Mouse (Mus musculus) left cerebral cortex, adult 2 months (tissue): ENCODE data around the gene Habp4. TPM values are rescaled to one million over a fixed set of nuclear protein-coding genes. Genes with fewer than 3 reads are reported as not detected.

Experiments used
- DNase-seq, 2 experiments: peaks; one replicate each; pipeline ENCODE4 v3.0.0; 2021 to 2022; ENCODE audit warnings: low spot score in 2 of 2, mixed read lengths in 1 of 2; ENCODE audit errors: extremely low spot score in 1 of 2
- H3K27ac ChIP-seq: fragments of 200-600 bp; 2 replicates; pipeline ENCODE4 v1.8.1; 2022
- H3K4me3 ChIP-seq: fragments of 200-600 bp; 2 replicates; pipeline ENCODE4 v1.8.1; 2022
- CTCF ChIP-seq: fragments of 200-600 bp; IDR thresholded peaks from 2 replicates; pipeline ENCODE4 v1.8.1; 2022; ENCODE audit warnings: antibody characterized with exemption, mild to moderate bottlenecking, moderate library complexity
- intact Hi-C: fragments of 180-260 bp; cut with DNase I; formaldehyde crosslinking; loops from one replicate; pipeline ENCODE4 v1.15.1; 2025
- long read RNA-seq, 2 experiments: library from polyadenylated mRNA; stranded (forward); transcript quantifications; one replicate each; pipeline ENCODE4 v2.0.0; 2021; ENCODE audit warnings: borderline mapping rate in 2 of 2
- total RNA-seq, 2 experiments: library from RNA; stranded (reverse); gene quantifications; 2 replicates each; pipeline ENCODE4 v1.2.3; 2021

Habp4 gene
- total RNA-seq, result 100 to 1,000 TPM; 185 to 196 TPM
- long read RNA-seq, experiment 1, full-length matches to known transcripts, result 809 of 846 reads
- long read RNA-seq, experiment 1, partial matches to known transcripts, result 4 of 846 reads
- long read RNA-seq, experiment 1, other reads (novel, unspliced or antisense), result 33 of 846 reads
- long read RNA-seq, experiment 2, full-length matches to known transcripts, result 572 of 602 reads
- long read RNA-seq, experiment 2, partial matches to known transcripts, result 5 of 602 reads
- long read RNA-seq, experiment 2, other reads (novel, unspliced or antisense), result 25 of 602 reads

DNA sequence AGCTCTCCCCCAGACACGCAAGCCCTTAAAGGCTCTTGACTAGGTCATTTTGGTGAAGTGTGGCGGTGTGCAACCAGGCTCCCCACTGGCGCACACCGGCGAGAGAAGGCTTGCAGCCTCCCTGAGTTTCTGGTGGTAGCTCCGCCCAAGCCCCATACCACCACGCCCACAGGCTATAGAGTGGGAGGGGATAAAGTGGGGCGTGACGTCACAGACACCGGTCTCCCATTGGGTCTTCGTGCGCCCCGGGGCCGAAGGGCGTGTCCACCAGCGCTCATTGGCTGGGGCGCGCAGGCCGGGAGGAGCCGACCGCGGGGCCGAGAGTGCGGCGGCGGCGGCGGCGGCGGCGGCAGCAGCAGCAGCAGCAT lies at the start of gene Habp4:
TSS of gene Habp4 (plus strand) at position 277 of the 368 bp plus-strand sequence.
- intact Hi-C loops, result loop anchor here (1.0 to 5.0 kb wide), 2 partner anchors 8 to 211 kb away; partner anchors contain the start of genes Ctsl and Zfp367
- peak; percentile 98 to 99 for DNase-seq
- TF ChIP-seq CTCF, result no peak
- peak within 1 kb of the TSS; percentile 85 for H3K4me3 ChIP-seq
- peak within 1 kb of the TSS; percentile 86 for H3K27ac ChIP-seq

DNA sequence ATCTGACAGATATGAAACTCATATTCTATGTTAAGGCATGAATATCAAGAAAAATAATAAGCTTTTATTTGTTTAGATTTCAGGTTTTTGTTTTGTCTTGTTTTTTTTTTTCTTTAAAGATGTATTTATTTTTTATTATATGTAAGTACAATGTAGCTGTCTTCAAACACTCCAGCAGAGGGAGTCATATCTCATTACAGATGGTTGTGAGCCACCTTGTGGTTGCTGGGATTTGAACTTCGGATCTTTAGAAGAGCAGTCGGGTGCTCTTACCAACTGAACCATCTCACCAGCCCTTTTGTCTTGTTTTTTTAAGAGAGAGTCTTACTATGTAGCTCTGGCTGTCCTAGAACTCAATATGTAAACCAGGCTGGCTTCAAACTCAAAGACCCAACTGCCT lies 44.2 kb upstream of the Habp4 start:
- peak; percentile 33 for TF ChIP-seq CTCF
- DNase-seq, result no peak
- intact Hi-C loops, result no loop called here
- Histone ChIP-seq H3K4me3 (no peak overlapping the region), H3K27ac (no peak overlapping the region)

DNA sequence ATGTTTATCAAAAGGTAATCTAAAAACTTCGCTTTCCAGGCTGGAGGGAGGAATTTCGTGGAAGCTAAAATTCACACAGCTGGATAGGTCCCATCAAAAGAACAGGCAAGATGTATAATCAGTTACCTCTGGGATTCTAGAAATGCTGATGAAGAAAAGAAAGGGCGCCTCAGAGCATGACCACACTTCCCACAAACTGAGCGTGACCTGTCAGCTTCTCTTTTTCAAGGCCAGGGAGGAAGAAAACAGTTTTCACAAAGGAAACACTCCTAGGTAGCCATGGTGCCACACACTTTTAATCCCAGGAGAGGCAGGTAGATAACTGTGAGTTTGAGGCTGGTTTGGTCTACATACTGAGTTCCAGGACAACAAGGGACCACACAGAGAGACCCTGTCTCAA lies 40.9 kb upstream of the Habp4 start:
- H3K4me3 ChIP-seq, result no peak overlapping the region
- no peak for TF ChIP-seq CTCF

DNA sequence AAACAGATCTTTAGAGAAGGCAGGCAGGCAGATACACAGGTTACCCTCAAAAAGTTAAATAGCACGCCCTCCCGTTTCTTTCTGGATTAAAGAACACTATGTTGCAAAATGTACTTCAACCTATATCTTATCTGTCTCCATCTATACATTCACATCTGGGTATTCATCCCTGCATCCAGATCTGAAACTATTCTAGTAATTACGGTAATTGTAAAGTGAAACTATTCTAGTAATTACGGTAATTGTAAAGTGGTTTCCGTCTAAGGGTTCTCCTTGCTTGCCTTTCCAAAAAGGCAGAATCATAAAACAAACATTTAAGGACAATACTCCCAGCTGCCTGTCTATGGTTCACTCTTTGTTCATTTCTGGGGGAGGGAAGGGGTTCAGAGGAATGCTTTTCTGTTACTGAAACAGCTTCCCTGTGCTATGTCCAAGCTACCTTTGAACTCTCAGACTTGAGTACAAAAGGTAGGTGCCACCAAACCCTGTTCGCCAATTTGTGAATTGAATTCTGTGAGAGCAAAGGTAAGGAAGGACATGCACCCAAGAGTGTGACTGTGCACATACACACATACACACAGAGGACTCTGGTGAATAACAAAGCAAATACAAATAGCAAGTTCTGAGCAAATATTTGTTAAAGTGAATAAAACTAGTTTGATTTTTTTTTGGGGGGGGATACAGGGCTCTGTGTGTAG lies 38.0 kb upstream of the Habp4 start:
- intact Hi-C loops, result no loop called here
- no peak for TF ChIP-seq CTCF
- DNase-seq, result no peak
- Histone ChIP-seq H3K4me3 (no peak overlapping the region), H3K27ac (no peak overlapping the region)

More for the DNA sequence above, 40.9 kb upstream of the Habp4 start:
- H3K27ac ChIP-seq, result no peak overlapping the region
- intact Hi-C loops, result no loop called here
- DNase-seq, result no peak

DNA sequence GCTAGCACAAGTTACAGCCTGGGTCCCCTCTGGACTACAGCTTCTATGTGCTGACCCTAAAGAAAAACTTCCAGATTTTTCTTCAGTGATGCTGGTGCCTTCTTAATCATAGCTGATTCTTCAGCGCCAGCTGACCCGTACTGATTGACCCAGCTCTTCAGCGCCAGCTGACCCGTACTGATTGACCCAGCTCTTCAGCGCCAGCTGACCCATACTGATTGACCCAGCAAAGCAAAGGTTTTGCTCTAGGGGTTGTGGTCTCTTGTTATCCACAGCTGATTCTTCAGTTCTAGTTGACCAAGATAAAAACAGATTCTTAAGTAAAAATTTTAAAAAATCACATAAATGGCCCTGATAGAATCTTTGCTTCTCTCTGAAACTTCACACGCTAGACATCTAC lies 36.7 kb upstream of the Habp4 start:
- intact Hi-C loops, result no loop called here
- no peak for DNase-seq
- Histone ChIP-seq H3K4me3 (no peak overlapping the region), H3K27ac (no peak overlapping the region)
- no peak for TF ChIP-seq CTCF

DNA sequence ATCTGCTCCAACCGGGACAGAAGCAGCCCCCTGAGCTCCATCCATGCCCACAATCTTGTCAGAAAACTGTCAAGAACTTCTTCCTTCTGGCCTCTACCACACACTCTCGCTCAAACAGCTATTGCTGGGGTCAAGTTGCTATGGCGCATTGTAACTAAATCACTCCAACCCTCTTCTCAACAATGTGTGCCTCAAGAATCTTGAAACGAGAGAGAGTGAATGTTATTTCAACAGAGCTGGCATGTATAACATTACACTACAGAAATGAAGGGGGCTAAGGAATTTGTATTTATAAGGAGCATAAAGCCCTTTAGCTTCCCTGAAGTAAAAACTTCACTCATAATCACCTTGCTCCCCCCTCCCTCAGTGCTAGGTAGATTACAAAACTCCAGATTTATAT lies 35.3 kb upstream of the Habp4 start:
- no peak for DNase-seq
- no peak overlapping the region for H3K27ac ChIP-seq
- TF ChIP-seq CTCF, result no peak
- no peak overlapping the region for H3K4me3 ChIP-seq
- intact Hi-C loops, result no loop called here

DNA sequence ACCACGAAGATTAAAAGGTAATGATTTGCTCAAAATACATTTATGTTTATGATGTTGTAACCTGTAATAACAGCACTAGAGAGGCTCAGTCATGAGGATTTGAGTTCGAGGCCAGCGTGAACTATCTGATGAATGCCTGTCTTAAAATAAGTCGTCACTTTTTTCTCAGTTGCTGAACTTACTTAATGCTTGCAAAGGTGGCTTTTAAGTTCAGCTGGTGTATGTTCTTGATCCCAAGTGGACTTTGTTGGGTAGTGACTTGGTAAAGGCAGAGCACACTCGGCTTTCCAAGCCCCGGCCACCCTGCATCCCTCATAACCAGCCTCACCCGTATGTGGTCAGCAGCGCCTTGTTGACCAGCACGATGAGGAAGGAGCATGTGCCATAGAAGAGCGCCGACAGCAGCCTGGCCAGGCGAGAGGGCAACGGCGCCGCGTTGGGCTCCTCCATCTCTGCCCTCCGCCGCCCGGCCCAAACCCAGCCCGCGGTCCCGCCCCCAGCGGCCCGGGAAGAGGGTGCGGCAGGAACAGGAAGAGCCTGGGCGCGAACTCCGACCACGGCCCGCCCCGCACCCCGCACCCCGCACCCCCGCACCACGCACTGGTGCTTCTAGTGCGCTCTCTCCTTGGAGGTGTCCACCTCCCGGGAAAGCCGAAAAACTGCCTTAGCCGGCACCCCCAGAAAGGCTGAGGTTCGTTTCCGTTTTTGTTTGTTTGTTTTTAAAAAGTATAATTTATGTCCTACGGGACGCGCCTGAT lies 32.6 kb upstream of the Habp4 start, which contains the start of gene Slc35d2:
TSS of gene Slc35d2 (minus strand) at position 511 of the 758 bp plus-strand sequence.
- no peak; the same call in 1 of the 2 replicates for TF ChIP-seq CTCF
- peak; percentile 20 to 28 for DNase-seq
- H3K4me3 ChIP-seq, result peak within 1 kb of the TSS; percentile 54
- H3K27ac ChIP-seq, result peak within 1 kb of the TSS; percentile 58
- intact Hi-C loops, result no loop called here

DNA sequence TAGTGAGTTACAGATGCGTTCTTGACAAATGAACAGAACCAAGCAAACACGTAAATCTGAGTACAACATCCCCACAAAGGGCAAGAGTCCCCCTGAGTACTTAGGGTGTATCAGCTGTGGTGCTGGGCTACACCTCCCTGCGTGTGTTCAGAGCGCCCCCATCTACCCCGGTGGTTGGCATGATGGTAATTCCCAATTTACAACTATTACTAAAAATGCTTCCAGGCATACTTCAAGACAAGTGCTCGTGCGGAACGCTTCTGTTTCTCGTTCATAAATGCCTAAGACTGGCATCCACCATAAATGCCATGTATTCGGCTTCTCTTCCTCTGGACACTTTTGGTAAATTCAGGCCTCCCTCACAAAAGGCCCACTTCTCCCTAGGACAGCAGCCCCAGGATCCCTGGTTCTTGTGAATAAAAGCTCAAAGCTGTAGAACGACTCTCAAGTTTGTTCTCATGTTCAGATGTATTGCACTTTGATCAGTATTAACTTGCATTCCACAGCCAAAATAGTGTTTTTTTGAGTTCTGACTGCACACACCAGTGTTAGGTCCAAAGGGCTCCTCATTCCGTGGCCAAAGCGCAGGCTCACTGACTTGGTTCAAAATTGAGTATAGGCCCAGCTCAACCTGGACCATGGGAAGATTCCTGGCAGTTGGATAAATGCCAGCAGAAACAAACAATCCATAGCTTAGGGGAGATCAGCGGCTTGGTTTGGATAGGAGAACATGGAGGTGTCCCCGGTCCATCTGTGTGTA lies 31.8 kb upstream of the Habp4 start:
- intact Hi-C loops, result no loop called here
- DNase-seq, result peak; percentile 18 to 29
- Histone ChIP-seq H3K27ac (peak overlapping the region; percentile 58; the same call in 1 of the 2 replicates), H3K4me3 (peak overlapping the region; percentile 54)
- TF ChIP-seq CTCF, result peak; percentile 27

DNA sequence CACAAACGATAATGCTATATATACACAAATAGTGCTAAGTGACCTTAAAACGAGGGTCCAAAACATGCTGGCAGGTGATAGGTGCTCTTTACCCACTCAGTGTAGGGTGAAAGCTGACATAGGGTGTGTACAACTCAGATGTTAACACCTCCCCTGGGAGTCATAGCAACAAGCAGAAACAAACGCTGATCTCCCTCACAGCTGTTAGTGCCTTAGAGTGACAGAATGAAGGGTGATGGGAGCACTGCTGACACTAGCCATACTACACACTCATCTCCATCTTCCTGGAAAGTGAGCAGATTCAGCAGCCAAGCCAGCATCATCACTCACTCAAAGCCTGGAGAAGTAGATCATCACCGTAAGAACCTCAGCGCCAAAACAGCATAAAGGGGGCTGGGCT lies 11.5 kb upstream of the Habp4 start:
- DNase-seq, result no peak
- intact Hi-C loops, result loop anchor here (10.0 kb wide), 1 partner anchor 585 kb away; no protein-coding TSS in a partner anchor
- TF ChIP-seq CTCF, result no peak
- Histone ChIP-seq H3K4me3 (no peak overlapping the region), H3K27ac (no peak overlapping the region)

DNA sequence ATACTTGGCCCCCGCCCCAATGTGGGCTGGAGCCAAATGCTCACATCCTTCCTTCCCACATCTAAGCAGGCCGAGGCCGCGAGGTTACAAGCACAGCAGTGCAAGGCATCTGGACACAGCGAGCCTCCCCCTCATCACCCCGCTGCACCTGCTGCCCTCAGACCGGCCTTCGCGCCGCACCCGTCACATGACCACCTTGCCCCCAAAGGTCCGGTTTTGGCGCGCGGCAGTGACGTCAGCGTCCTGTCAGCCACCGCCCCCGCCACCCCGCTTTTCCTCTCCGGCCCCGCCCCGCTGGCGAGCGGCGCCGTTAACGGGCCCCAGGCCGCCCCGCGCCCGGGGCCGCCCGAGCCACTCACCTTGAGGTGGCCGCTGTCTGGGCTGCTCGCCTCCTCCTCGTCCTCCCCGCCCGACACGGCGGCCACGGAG lies 9.4 kb upstream of the Habp4 start:
- H3K4me3 ChIP-seq, result peak overlapping the region; percentile 65
- no peak for TF ChIP-seq CTCF
- peak overlapping the region; percentile 81 for H3K27ac ChIP-seq
- intact Hi-C loops, result loop anchor here (10.0 kb wide), 1 partner anchor 587 kb away; no protein-coding TSS in a partner anchor
- peak; percentile 72 to 83 for DNase-seq

DNA sequence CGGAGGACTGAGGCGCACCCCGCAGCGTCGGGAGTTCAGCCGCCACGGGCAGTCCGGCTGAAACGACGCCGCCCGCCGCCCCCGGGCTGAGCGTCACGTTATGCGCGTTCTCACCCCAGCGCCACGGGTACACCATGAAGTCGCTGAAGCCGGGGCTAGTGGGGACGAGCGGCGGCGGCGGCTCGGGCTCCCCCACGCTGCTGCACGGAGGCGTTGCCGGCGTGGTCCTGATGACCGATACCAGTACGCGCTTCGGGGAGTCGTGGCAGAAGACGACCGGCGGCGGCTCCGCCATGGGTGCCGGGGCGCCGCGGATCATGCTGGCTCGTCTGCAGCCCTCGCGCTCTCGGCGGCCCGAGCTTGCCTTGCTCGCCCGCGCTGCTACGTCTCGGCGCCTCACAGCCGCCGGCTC lies 8.9 kb upstream of the Habp4 start:
- DNase-seq, result peak; percentile 53 to 59
- peak overlapping the region; percentile 65 for H3K4me3 ChIP-seq
- intact Hi-C loops, result loop anchor here (1.0 to 10.0 kb wide), 2 partner anchors 9 to 588 kb away; partner anchors contain the start of gene Habp4
- no peak for TF ChIP-seq CTCF
- H3K27ac ChIP-seq, result peak overlapping the region; percentile 81
